Comparison of ENCODE assay signal across 8 mouse cellular contexts in the genomic region with DNA sequence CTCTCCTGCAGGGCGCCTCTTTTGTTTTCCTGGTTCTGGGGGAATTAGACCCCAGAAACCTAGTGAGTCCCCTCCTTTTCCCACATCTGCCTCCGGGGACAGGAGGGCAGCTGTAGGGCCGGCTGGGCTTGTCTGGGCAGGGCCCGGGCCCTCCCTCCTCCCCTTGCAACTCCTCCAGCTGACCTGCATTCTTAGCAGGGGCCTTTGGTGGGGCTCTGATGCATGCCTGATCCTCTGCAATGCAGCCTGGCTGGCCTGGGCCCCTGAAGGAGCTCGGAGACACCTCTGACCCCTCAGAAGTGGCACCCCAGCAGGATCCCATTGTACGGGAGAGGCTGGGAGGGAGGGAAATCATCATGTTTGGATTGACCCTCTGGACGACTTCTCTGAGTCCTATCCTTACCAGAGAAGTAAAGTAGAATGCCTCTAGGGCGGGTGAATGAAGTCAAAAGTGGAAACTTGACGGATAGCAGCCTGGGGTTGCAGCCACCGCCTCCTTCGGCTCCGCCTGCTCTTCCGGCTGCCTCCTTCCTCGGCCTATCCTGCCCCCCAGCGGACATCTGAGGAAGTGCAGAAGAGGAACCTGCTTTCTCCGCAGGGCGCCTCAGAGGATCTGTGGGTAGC. TPM values are rescaled to one million over a fixed set of nuclear protein-coding genes. Genes with fewer than 3 reads are reported as not detected.
DNase-seq lines count a peak whose midpoint lies in the region; ATAC-seq and TF ChIP-seq lines count a peak whose summit lies in the region.

No protein-coding gene starts in this region.

- H3K4me3 ChIP-seq in C2C12 (ENCODE audit: insufficient read depth, poor library complexity, severe bottlenecking): no peak overlapping the region
- peak overlapping the region; percentile 37 for H3K4me3 ChIP-seq in heart, embryonic 12.5 days
- H3K4me3 ChIP-seq in kidney, embryonic 16.5 days (ENCODE audit: low read length): peak overlapping the region; percentile 37
- H3K4me3 ChIP-seq in liver, embryonic 11.5 days (ENCODE audit: low read depth, low read length): peak overlapping the region; percentile 16
- peak overlapping the region; percentile 18 for H3K4me3 ChIP-seq in myocyte

- peaks cover 14% of the 10 kb centered on the region for H3K36me3 ChIP-seq in C2C12 (ENCODE audit: control insufficient read depth, insufficient read depth)
- H3K36me3 ChIP-seq in heart, embryonic 12.5 days: no peaks in the 10 kb centered on the region
- no peaks in the 10 kb centered on the region for H3K36me3 ChIP-seq in kidney, embryonic 16.5 days (ENCODE audit: insufficient read depth, low read length)
- no peaks in the 10 kb centered on the region for H3K36me3 ChIP-seq in liver, embryonic 11.5 days (ENCODE audit: control insufficient read depth, insufficient read depth, low read length)
- H3K36me3 ChIP-seq in myocyte (ENCODE audit: control insufficient read depth, insufficient read depth): no peaks in the 10 kb centered on the region
- no peaks in the 10 kb centered on the region for H3K36me3 ChIP-seq in splenic B cell, adult 2 months (ENCODE audit: control insufficient read depth, insufficient read depth, low read length, poor library complexity, severe bottlenecking)

- H3K9ac ChIP-seq in heart, embryonic 12.5 days: peak overlapping the region; percentile 73
- peak overlapping the region; percentile 73 for H3K9ac ChIP-seq in kidney, embryonic 16.5 days (replicated peaks; ENCODE audit: low read length)
- peak overlapping the region; percentile 52 for H3K9ac ChIP-seq in liver, embryonic 11.5 days (ENCODE audit: low read depth, low read length)

- H3K4me2 ChIP-seq in heart, embryonic 12.5 days: peak overlapping the region; percentile 68
- H3K4me2 ChIP-seq in kidney, embryonic 16.5 days (replicated peaks; ENCODE audit: low read depth, low read length): peak overlapping the region; percentile 56
- H3K4me2 ChIP-seq in liver, embryonic 11.5 days: peak overlapping the region; percentile 56
- peak overlapping the region; percentile 96 for H3K4me2 ChIP-seq in myocyte (ENCODE audit: low read depth)

- peak; percentile 32 for TF ChIP-seq POLR2A in myocyte (IDR thresholded peaks at IDR 0.05; ENCODE audit: insufficient read length, low read depth)

- peak overlapping the region; percentile 61 for H3K27ac ChIP-seq in heart, embryonic 12.5 days (ENCODE audit: poor library complexity, severe bottlenecking)
- H3K27ac ChIP-seq in kidney, embryonic 16.5 days (ENCODE audit: low read length): peak overlapping the region; percentile 97
- H3K27ac ChIP-seq in liver, embryonic 11.5 days (ENCODE audit: low read depth, low read length): no peak overlapping the region

- peaks cover 39% of the 10 kb centered on the region for H3K79me2 ChIP-seq in C2C12 (ENCODE audit: control insufficient read depth, insufficient read depth)
- peaks cover 5% of the 10 kb centered on the region for H3K79me2 ChIP-seq in myocyte (ENCODE audit: control insufficient read depth, insufficient read depth)

- H3K79me3 ChIP-seq in C2C12 (ENCODE audit: low read depth): peaks cover 12% of the 10 kb centered on the region

- no peaks in the 10 kb centered on the region for H3K9me3 ChIP-seq in heart, embryonic 12.5 days (replicated peaks)
- H3K9me3 ChIP-seq in kidney, embryonic 16.5 days (ENCODE audit: low read length): no peaks in the 10 kb centered on the region
- H3K9me3 ChIP-seq in liver, embryonic 11.5 days (ENCODE audit: control insufficient read depth, low read length): no peaks in the 10 kb centered on the region

- H3ac ChIP-seq in C2C12 (ENCODE audit: control insufficient read depth, insufficient read length, low read depth) (peak overlapping the region; percentile 58), myocyte (ENCODE audit: control insufficient read depth, insufficient read length) (no peak overlapping the region)

- peaks cover 31% of the 10 kb centered on the region for H3K4me1 ChIP-seq in heart, embryonic 12.5 days (replicated peaks)
- H3K4me1 ChIP-seq in kidney, embryonic 16.5 days (ENCODE audit: insufficient read depth, low read length): peaks cover 42% of the 10 kb centered on the region
- peaks cover 21% of the 10 kb centered on the region for H3K4me1 ChIP-seq in liver, embryonic 11.5 days (replicated peaks; ENCODE audit: control insufficient read depth, insufficient read depth, low read length)

- peak; percentile 78 for ATAC-seq in erythroblast, adult 5-6 weeks (replicated peaks; ENCODE audit: low FRiP score, poor library complexity, severe bottlenecking)
- peak; percentile 46; the same call in 1 of the 2 replicates for ATAC-seq in heart, embryonic 12.5 days (ENCODE audit: insufficient number of reproducible peaks, low FRiP score)
- peak; percentile 64 for ATAC-seq in kidney, embryonic 16.5 days (ENCODE audit: low FRiP score, low TSS enrichment)
- ATAC-seq in liver, embryonic 11.5 days (replicated peaks; ENCODE audit: low FRiP score): peak; percentile 37; the same call in 1 of the 2 replicates

- H3K27me3 ChIP-seq in C2C12 (ENCODE audit: control insufficient read depth, insufficient read depth, insufficient read length): no peaks in the 10 kb centered on the region
- peaks cover 45% of the 10 kb centered on the region for H3K27me3 ChIP-seq in heart, embryonic 12.5 days (replicated peaks)
- H3K27me3 ChIP-seq in kidney, embryonic 16.5 days (ENCODE audit: insufficient read depth, low read length): peaks cover 27% of the 10 kb centered on the region
- peaks cover 47% of the 10 kb centered on the region for H3K27me3 ChIP-seq in liver, embryonic 11.5 days (replicated peaks; ENCODE audit: control insufficient read depth, insufficient read depth, low read length)
- no peaks in the 10 kb centered on the region for H3K27me3 ChIP-seq in myocyte (ENCODE audit: control insufficient read depth, insufficient read depth, insufficient read length)
- no peaks in the 10 kb centered on the region; the same call in 1 of the 2 replicates for H3K27me3 ChIP-seq in splenic B cell, adult 2 months (ENCODE audit: control insufficient read depth, insufficient read depth, low read length, poor library complexity, severe bottlenecking)

- peak; percentile 84 for TF ChIP-seq CTCF in C2C12 (IDR thresholded peaks at IDR 0.05; ENCODE audit: control insufficient read depth, insufficient read depth, insufficient read length)

- DNase-seq in brain, adult 2 months (ENCODE audit: low read depth, low spot score): peak; percentile 88
- DNase-seq in liver, embryonic 11.5 days (ENCODE audit: low spot score): peak; percentile 79
- DNase-seq in splenic B cell, adult 2 months (ENCODE audit: low read depth, low spot score): peak; percentile 95

- 1% methylated on average over 17 of the region's 17 CpGs for WGBS in heart, embryonic 12.5 days
- WGBS in kidney, embryonic 16.5 days: 2% methylated on average over 17 of the region's 17 CpGs
- 5% methylated on average over 17 of the region's 17 CpGs for WGBS in liver, embryonic 11.5 days

TF ChIP-seq in myocyte, 11 proteins besides CTCF, POLR2A, EP300 and RAD21 (continues in another document):
- TF ChIP-seq POLR2AphosphoS2 (IDR thresholded peaks at IDR 0.05; ENCODE audit: insufficient read length, low read depth): peak; percentile 33

RNA-seq across cellular contexts. Expression of a gene that starts 3.9 kb away (rescaled TPM):
- polyA plus RNA-seq in C2C12 (2012; fragmentation: generic; extraction: Trizol) (21.1 TPM), myocyte (2012; fragmentation: generic; extraction: Trizol) (22.4 TPM)
- total RNA-seq in erythroblast, adult 5-6 weeks (2015; ENCODE audit: low replicate concordance): 0.84 TPM in 1 of 2 replicates, not detected in the other
- total RNA-seq in erythroblast, adult 5-6 weeks (2017; ENCODE audit: low replicate concordance): 2.0 and 3.1 TPM in 2 replicates
- polyA plus RNA-seq in heart, embryonic 12.5 days (2016; fragmentation: Nextera tagmentation; extraction: Ambion mirVana): 17.0 and 18.3 TPM in 2 replicates
- polyA plus RNA-seq in kidney, embryonic 16.5 days (2015; fragmentation: Nextera tagmentation; extraction: Ambion mirVana): 45.7 and 50.9 TPM in 2 replicates
- 16.4 and 17.6 TPM in 2 replicates for polyA plus RNA-seq in liver, embryonic 11.5 days (2014; fragmentation: Nextera tagmentation; extraction: Ambion mirVana)

RNA-seq across cellular contexts. Expression of a gene that starts 12.6 kb away (rescaled TPM):
- polyA plus RNA-seq in C2C12 (2012; fragmentation: generic; extraction: Trizol) (5.5 TPM), myocyte (2012; fragmentation: generic; extraction: Trizol) (6.0 TPM)
- total RNA-seq in erythroblast, adult 5-6 weeks (2015; ENCODE audit: low replicate concordance): not detected in 2 replicates
- total RNA-seq in erythroblast, adult 5-6 weeks (2017; ENCODE audit: low replicate concordance): not detected in 2 replicates
- polyA plus RNA-seq in heart, embryonic 12.5 days (2016; fragmentation: Nextera tagmentation; extraction: Ambion mirVana): 0.22 and 0.45 TPM in 2 replicates
- 1.6 and 2.0 TPM in 2 replicates for polyA plus RNA-seq in kidney, embryonic 16.5 days (2015; fragmentation: Nextera tagmentation; extraction: Ambion mirVana)
- polyA plus RNA-seq in liver, embryonic 11.5 days (2014; fragmentation: Nextera tagmentation; extraction: Ambion mirVana): 0.17 TPM in 1 of 2 replicates, not detected in the other

RNA-seq across cellular contexts. Expression of a gene that starts 15.4 kb away (rescaled TPM):
- polyA plus RNA-seq in C2C12 (2012; fragmentation: generic; extraction: Trizol) (1.0 TPM), myocyte (2012; fragmentation: generic; extraction: Trizol) (1.4 TPM)
- 6.5 TPM in 1 of 2 replicates, not detected in the other for total RNA-seq in erythroblast, adult 5-6 weeks (2015; ENCODE audit: low replicate concordance)
- 0.17 TPM in 1 of 2 replicates, not detected in the other for total RNA-seq in erythroblast, adult 5-6 weeks (2017; ENCODE audit: low replicate concordance)
- polyA plus RNA-seq in heart, embryonic 12.5 days (2016; fragmentation: Nextera tagmentation; extraction: Ambion mirVana): 0.28 and 0.66 TPM in 2 replicates
- polyA plus RNA-seq in kidney, embryonic 16.5 days (2015; fragmentation: Nextera tagmentation; extraction: Ambion mirVana): 1.3 and 1.5 TPM in 2 replicates
- 0.49 and 0.58 TPM in 2 replicates for polyA plus RNA-seq in liver, embryonic 11.5 days (2014; fragmentation: Nextera tagmentation; extraction: Ambion mirVana)

RNA-seq across cellular contexts. Expression of a gene that starts 15.5 kb away (rescaled TPM):
- polyA plus RNA-seq in C2C12 (2012; fragmentation: generic; extraction: Trizol): 77.5 TPM
- 8.8 TPM in 2 replicates for total RNA-seq in erythroblast, adult 5-6 weeks (2015; ENCODE audit: low replicate concordance)
- 5.6 and 6.2 TPM in 2 replicates for total RNA-seq in erythroblast, adult 5-6 weeks (2017; ENCODE audit: low replicate concordance)
- polyA plus RNA-seq in heart, embryonic 12.5 days (2016; fragmentation: Nextera tagmentation; extraction: Ambion mirVana): 71.3 and 74.7 TPM in 2 replicates
- 92.9 and 98.8 TPM in 2 replicates for polyA plus RNA-seq in kidney, embryonic 16.5 days (2015; fragmentation: Nextera tagmentation; extraction: Ambion mirVana)
- polyA plus RNA-seq in liver, embryonic 11.5 days (2014; fragmentation: Nextera tagmentation; extraction: Ambion mirVana): 86.1 and 89.7 TPM in 2 replicates
- polyA plus RNA-seq in myocyte (2012; fragmentation: generic; extraction: Trizol): 66.0 TPM

RNA-seq across cellular contexts. Expression of a gene that starts 24.6 kb away (rescaled TPM):
- polyA plus RNA-seq in C2C12 (2012; fragmentation: generic; extraction: Trizol) (1.8 TPM), myocyte (2012; fragmentation: generic; extraction: Trizol) (1.4 TPM)
- total RNA-seq in erythroblast, adult 5-6 weeks (2015; ENCODE audit: low replicate concordance): 5.6 and 7.3 TPM in 2 replicates
- total RNA-seq in erythroblast, adult 5-6 weeks (2017; ENCODE audit: low replicate concordance): 2.1 and 5.7 TPM in 2 replicates
- 4.8 and 5.5 TPM in 2 replicates for polyA plus RNA-seq in heart, embryonic 12.5 days (2016; fragmentation: Nextera tagmentation; extraction: Ambion mirVana)
- polyA plus RNA-seq in kidney, embryonic 16.5 days (2015; fragmentation: Nextera tagmentation; extraction: Ambion mirVana): 10.2 and 10.4 TPM in 2 replicates
- 4.9 and 6.1 TPM in 2 replicates for polyA plus RNA-seq in liver, embryonic 11.5 days (2014; fragmentation: Nextera tagmentation; extraction: Ambion mirVana)
